Mouse (Mus musculus): ENCODE measurements around the gene Nol12. TPM values are rescaled to one million over a fixed set of nuclear protein-coding genes. Genes with fewer than 3 reads are reported as not detected.

The Nol12 gene
- total and polyA plus RNA-seq, 3 experiments: 13.1 to 17.4 (median 13.8) TPM

DNA sequence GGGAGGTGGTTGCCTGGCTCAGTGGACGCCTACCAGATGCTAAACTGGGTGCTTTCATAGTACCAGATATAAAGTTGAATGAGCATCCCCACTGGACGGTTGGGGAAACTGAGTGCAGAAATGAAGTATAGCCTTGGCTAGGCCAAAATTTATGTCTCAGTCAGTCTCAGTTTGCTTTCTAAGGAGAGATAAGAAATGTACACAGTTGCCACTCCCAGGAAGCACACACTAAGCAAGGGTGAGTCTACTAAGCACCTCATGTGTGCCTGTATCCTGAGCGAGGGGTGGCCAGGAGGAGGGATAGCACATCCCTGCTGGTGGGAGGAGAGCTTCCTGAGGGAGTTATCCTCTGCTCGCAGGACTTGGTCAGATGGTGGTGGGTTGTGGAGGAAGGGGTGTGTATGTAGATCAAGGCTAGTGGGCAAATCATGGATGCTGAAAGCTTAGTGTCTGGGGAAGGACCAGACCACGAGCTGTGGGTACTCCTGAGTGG lies 49.6 kb downstream of the Nol12 start:
- 40% methylated on average over 5 of the region's 5 CpGs for WGBS
- DNase-seq: no peak
- H3K9ac ChIP-seq (ENCODE audit: low read depth, low read length): peak overlapping the region; percentile 13; the same call in 1 of the 2 replicates
- no peak for TF ChIP-seq EP300 (IDR thresholded peaks at IDR 0.05; ENCODE audit: insufficient read depth, low read depth, low read length)
- no peak for TF ChIP-seq POLR2A (IDR thresholded peaks at IDR 0.05; ENCODE audit: insufficient read depth, low read depth, low read length)
- no peak for TF ChIP-seq CTCF (IDR thresholded peaks at IDR 0.05)
- H3K4me3 ChIP-seq: peak overlapping the region; percentile 18; the same call in 1 of the 2 replicates
- peak overlapping the region; percentile 61 for H3K27ac ChIP-seq
- H3K36me3 ChIP-seq (ENCODE audit: control insufficient read depth, insufficient read depth, low read length): no peaks in the 10 kb centered on the region
- H3K27me3 ChIP-seq (ENCODE audit: control insufficient read depth, insufficient read depth, low read length): no peaks in the 10 kb centered on the region
- peaks cover 19% of the 10 kb centered on the region for H3K4me1 ChIP-seq (ENCODE audit: control insufficient read depth, insufficient read depth, low read length)
- intact Hi-C loops (cut with DNase I): loop anchor here (2.0 kb wide), 1 partner anchor 42 kb away; no protein-coding TSS in a partner anchor
- H3K79me2 ChIP-seq (replicated peaks; ENCODE audit: control insufficient read depth, insufficient read depth, low read length): 0 out of 2 replicates have a peak, but pooled peaks cover 5% of the 10 kb centered on the region

- Histone ChIP-seq H3K27me3 (ENCODE audit: control insufficient read depth, insufficient read depth, low read length) (no peaks in the 10 kb centered on the region), H3K79me2 (replicated peaks; ENCODE audit: control insufficient read depth, insufficient read depth, low read length) (0 out of 2 replicates have a peak, but pooled peaks cover 5% of the 10 kb centered on the region), H3K9ac (ENCODE audit: low read depth, low read length) (no peak overlapping the region), H3K27ac (no peak overlapping the region), H3K4me3 (no peak overlapping the region), H3K36me3 (ENCODE audit: control insufficient read depth, insufficient read depth, low read length) (no peaks in the 10 kb centered on the region), H3K4me1 (ENCODE audit: control insufficient read depth, insufficient read depth, low read length) (peaks cover 19% of the 10 kb centered on the region)
- no peak for DNase-seq
- TF ChIP-seq EP300 (IDR thresholded peaks at IDR 0.05; ENCODE audit: insufficient read depth, low read depth, low read length): no peak
- 55% methylated on average over 11 of the region's 11 CpGs for WGBS
- intact Hi-C loops (cut with DNase I): no loop called here
Observed at GRCm38 (mm10) chr15:78986536-78987220, 51.9 kb downstream of the Nol12 start.

DNA sequence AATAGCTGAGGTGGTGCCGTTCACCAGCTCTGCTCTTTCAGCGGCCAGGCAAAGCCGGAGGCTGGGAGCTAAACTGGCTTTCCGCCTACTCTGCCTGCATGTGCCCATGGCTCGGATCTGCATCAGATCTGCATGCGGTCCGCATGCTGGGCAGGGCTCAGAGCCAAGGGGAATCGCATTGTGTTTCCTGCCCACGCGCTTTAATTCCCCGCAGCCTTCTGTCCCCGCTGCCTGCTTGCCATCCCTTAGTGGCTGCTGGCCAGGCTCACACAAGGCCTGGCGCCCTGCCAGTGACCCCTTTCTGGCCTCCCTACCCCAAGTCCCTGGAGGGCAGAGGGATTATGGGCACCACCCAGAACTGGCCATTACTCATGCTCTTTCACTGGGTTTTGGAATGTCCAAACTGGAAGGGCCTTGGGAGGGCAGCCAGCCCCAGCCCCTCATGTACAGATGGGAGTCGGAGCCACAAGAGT lies 53.8 kb downstream of the Nol12 start:
- peak; percentile 60 to 65 for DNase-seq
- intact Hi-C loops (cut with DNase I): no loop called here
- Histone ChIP-seq H3K4me1 (ENCODE audit: control insufficient read depth, insufficient read depth, low read length) (peaks cover 18% of the 10 kb centered on the region), H3K27ac (no peak overlapping the region), H3K9ac (ENCODE audit: low read depth, low read length) (no peak overlapping the region), H3K79me2 (replicated peaks; ENCODE audit: control insufficient read depth, insufficient read depth, low read length) (0 out of 2 replicates have a peak, but pooled peaks cover 4% of the 10 kb centered on the region), H3K4me3 (no peak overlapping the region), H3K27me3 (ENCODE audit: control insufficient read depth, insufficient read depth, low read length) (no peaks in the 10 kb centered on the region), H3K36me3 (ENCODE audit: control insufficient read depth, insufficient read depth, low read length) (no peaks in the 10 kb centered on the region)
- WGBS: 31% methylated on average over 14 of the region's 14 CpGs
- no peak for TF ChIP-seq EP300 (IDR thresholded peaks at IDR 0.05; ENCODE audit: insufficient read depth, low read depth, low read length)
- TF ChIP-seq CTCF (IDR thresholded peaks at IDR 0.05): no peak
- no peak for TF ChIP-seq POLR2A (IDR thresholded peaks at IDR 0.05; ENCODE audit: insufficient read depth, low read depth, low read length)

GRCm38 (mm10) chr15:78989152-78990092 lies 54.7 kb downstream of the Nol12 start:
- intact Hi-C loops (cut with DNase I): no loop called here
- Histone ChIP-seq H3K4me3 (no peak overlapping the region), H3K9ac (ENCODE audit: low read depth, low read length) (no peak overlapping the region), H3K36me3 (ENCODE audit: control insufficient read depth, insufficient read depth, low read length) (no peaks in the 10 kb centered on the region), H3K27me3 (ENCODE audit: control insufficient read depth, insufficient read depth, low read length) (no peaks in the 10 kb centered on the region), H3K27ac (no peak overlapping the region), H3K4me1 (ENCODE audit: control insufficient read depth, insufficient read depth, low read length) (peaks cover 16% of the 10 kb centered on the region), H3K79me2 (replicated peaks; ENCODE audit: control insufficient read depth, insufficient read depth, low read length) (0 out of 2 replicates have a peak, but pooled peaks cover 2% of the 10 kb centered on the region)
- 83% methylated on average over 14 of the region's 14 CpGs for WGBS
- no peak for TF ChIP-seq EP300 (IDR thresholded peaks at IDR 0.05; ENCODE audit: insufficient read depth, low read depth, low read length)
- no peak for TF ChIP-seq CTCF (IDR thresholded peaks at IDR 0.05)
- no peak for TF ChIP-seq POLR2A (IDR thresholded peaks at IDR 0.05; ENCODE audit: insufficient read depth, low read depth, low read length)
- DNase-seq: no peak

DNA sequence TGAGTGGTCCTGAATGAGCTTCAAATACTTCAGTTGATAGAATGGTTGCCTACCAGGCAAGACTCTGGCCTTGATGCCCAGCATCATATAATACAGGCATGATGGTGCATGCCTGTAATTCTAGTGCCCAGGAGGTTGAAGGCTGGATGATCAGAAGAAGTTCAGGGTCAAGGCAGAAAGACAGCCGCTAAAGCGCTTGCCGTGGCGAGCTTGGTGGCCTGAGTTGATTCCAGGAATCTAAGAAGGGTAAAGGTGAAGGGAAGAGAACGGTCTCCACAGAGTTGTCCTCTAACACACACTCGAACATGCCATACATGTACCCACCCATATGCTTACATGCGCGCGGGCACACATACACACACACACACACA lies 55.3 kb downstream of the Nol12 start:
- H3K4me3 ChIP-seq: no peak overlapping the region
- H3K36me3 ChIP-seq (ENCODE audit: control insufficient read depth, insufficient read depth, low read length): no peaks in the 10 kb centered on the region
- H3K27me3 ChIP-seq (ENCODE audit: control insufficient read depth, insufficient read depth, low read length): no peaks in the 10 kb centered on the region
- H3K9ac ChIP-seq (ENCODE audit: low read depth, low read length): no peak overlapping the region
- 91% methylated on average over 9 of the region's 9 CpGs for WGBS
- H3K79me2 ChIP-seq (replicated peaks; ENCODE audit: control insufficient read depth, insufficient read depth, low read length): 0 out of 2 replicates have a peak, but pooled peaks cover 2% of the 10 kb centered on the region
- peaks cover 11% of the 10 kb centered on the region for H3K4me1 ChIP-seq (ENCODE audit: control insufficient read depth, insufficient read depth, low read length)
- DNase-seq: no peak
- TF ChIP-seq POLR2A (IDR thresholded peaks at IDR 0.05; ENCODE audit: insufficient read depth, low read depth, low read length): no peak
- no peak for TF ChIP-seq EP300 (IDR thresholded peaks at IDR 0.05; ENCODE audit: insufficient read depth, low read depth, low read length)
- no peak for TF ChIP-seq CTCF (IDR thresholded peaks at IDR 0.05)
- intact Hi-C loops (cut with DNase I): no loop called here
- no peak overlapping the region for H3K27ac ChIP-seq

Measured in heart, adult 2 months (tissue).